Mouse (Mus musculus): ENCODE measurements around the gene Rfwd3. TPM values are rescaled to one million over a fixed set of nuclear protein-coding genes. Genes with fewer than 3 reads are reported as not detected.
"Not testable (repeated sequence)": the region's sequence is repeated elsewhere in the genome, so short reads cannot be mapped to it uniquely, and the experiment has no call there.

The Rfwd3 gene
- polyA plus RNA-seq, 1 experiment from 2014 or later: 16.1 TPM

DNA sequence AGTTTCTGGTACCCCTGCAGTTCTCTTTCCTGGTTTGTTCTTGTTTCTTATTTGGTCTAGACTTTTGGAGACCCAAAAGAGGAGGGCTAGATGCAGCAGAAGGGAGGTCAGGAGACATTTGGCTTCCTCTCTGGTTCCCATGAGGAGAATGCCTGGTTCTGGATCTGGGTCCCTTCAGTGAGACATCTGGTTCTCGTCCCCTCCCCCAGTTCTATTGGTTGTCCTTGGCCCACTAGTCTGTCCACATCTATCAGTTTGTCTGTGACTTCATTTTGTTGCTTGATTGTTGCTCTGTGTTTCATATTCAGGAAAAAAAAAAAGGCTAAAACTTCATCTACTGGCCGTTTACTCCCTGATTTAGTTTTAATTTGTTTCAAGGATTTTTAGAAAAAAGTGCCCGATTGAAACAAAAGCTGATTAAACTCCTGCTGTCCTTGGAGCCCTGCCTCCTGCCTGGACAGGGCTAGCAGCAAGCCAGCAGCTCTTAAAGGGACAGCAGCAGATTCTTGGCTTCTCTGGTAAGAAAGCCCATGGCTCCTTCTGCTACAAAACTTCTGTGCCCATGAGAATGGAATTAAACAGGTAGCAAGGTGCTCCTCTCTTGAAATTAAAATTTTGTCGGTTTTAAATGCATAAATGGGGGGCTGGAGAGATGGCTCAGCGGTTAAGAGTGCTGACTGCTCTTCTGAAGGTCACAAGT, 5.2 kb upstream of the Rfwd3 start:
- H3K27me3 ChIP-seq (replicated peaks; ENCODE audit: control insufficient read depth, insufficient read depth, low read length): no peaks in the 10 kb centered on the region
- 37% methylated on average over 5 of the region's 5 CpGs for WGBS
- H3K27ac ChIP-seq (ENCODE audit: low read depth, low read length): no peak overlapping the region
- H3K4me3 ChIP-seq (ENCODE audit: low read depth, low read length): no peak overlapping the region
- no peaks in the 10 kb centered on the region for H3K36me3 ChIP-seq (ENCODE audit: control insufficient read depth, insufficient read depth)
- H3K4me2 ChIP-seq (replicated peaks; ENCODE audit: low read depth): no peak overlapping the region
- H3K4me1 ChIP-seq (replicated peaks; ENCODE audit: control insufficient read depth, insufficient read depth, low read length): no peaks in the 10 kb centered on the region
- TF ChIP-seq CTCF (IDR thresholded peaks at IDR 0.05; ENCODE audit: low read depth): no peak
- no peak overlapping the region for H3K9ac ChIP-seq (ENCODE audit: low read depth, low read length)
- ATAC-seq: no peak
- H3K9me3 ChIP-seq (ENCODE audit: control insufficient read depth): no peaks in the 10 kb centered on the region

DNA sequence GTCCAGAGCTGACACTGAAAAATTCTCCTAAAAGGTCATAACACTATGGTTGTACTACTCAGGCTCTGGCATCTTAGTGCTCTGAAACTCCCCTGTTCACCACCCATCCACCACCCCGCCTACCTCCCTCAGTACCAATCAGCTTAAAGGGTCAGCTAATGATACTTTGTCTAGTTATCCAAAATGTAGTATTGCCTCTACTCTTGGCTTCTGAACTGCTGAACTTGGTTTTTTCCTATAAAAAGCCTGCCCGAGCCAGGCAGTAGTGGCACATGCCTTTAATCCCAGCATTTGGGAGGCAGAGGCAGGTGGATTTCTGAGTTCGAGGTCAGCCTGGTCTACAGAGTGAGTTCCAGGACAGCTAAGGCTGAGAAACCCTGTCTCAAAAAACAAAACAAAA, 4.3 kb upstream of the Rfwd3 start:
- no peak for TF ChIP-seq CTCF (IDR thresholded peaks at IDR 0.05; ENCODE audit: low read depth)
- H3K27me3 ChIP-seq (replicated peaks; ENCODE audit: control insufficient read depth, insufficient read depth, low read length): no peaks in the 10 kb centered on the region
- ATAC-seq: no peak
- no peaks in the 10 kb centered on the region for H3K9me3 ChIP-seq (ENCODE audit: control insufficient read depth)
- H3K4me2 ChIP-seq (replicated peaks; ENCODE audit: low read depth): no peak overlapping the region
- no peak overlapping the region for H3K4me3 ChIP-seq (ENCODE audit: low read depth, low read length)
- no peaks in the 10 kb centered on the region for H3K4me1 ChIP-seq (replicated peaks; ENCODE audit: control insufficient read depth, insufficient read depth, low read length)
- H3K36me3 ChIP-seq (ENCODE audit: control insufficient read depth, insufficient read depth): no peaks in the 10 kb centered on the region
- WGBS: 93% methylated on average over 3 of the region's 3 CpGs
- no peak overlapping the region for H3K9ac ChIP-seq (ENCODE audit: low read depth, low read length)
- H3K27ac ChIP-seq (ENCODE audit: low read depth, low read length): no peak overlapping the region

DNA sequence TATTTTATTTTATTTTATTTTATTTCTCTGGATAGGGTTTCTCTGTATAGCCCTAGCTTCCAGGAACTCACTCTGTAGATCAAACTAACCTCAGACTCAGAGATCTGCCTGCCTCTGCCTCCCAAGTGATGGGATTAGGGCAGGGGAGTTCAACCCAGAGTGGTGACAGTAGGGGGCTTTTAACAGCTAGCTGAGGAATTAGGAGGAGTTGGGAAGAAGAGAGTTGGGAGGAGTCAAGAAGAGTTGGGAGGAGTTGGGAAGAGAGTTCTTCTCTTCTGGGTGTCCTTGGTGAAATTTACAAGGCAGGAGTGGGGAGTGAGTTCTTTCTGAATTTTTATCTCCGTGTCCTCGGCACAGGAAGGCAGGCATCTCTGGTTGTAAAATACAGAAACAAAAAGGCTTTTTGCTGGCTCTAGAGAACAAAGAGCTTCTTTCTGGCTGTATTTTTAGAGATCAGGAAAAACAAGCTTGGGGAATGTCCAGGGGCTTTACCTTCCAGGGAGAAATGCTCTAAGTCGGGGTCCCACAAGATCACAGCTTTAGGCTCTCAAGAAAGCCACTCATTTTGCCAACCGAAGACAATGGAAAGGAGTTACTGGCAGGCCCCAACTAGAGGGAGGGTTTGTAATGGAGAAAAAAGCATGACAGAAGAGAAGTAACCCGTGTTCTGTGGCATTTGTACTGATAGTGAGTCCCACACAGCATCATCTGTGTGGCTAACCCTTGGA, 3.2 kb upstream of the Rfwd3 start:
- H3K9ac ChIP-seq (ENCODE audit: low read depth, low read length); H3K4me2 ChIP-seq (replicated peaks; ENCODE audit: low read depth); H3K9me3 ChIP-seq (ENCODE audit: control insufficient read depth); H3K4me1 ChIP-seq (replicated peaks; ENCODE audit: control insufficient read depth, insufficient read depth, low read length); ATAC-seq; H3K27me3 ChIP-seq (replicated peaks; ENCODE audit: control insufficient read depth, insufficient read depth, low read length); H3K27ac ChIP-seq (ENCODE audit: low read depth, low read length); H3K4me3 ChIP-seq (ENCODE audit: low read depth, low read length); H3K36me3 ChIP-seq (ENCODE audit: control insufficient read depth, insufficient read depth): not testable (repeated sequence)
- 75% methylated on average over 5 of the region's 5 CpGs for WGBS

DNA sequence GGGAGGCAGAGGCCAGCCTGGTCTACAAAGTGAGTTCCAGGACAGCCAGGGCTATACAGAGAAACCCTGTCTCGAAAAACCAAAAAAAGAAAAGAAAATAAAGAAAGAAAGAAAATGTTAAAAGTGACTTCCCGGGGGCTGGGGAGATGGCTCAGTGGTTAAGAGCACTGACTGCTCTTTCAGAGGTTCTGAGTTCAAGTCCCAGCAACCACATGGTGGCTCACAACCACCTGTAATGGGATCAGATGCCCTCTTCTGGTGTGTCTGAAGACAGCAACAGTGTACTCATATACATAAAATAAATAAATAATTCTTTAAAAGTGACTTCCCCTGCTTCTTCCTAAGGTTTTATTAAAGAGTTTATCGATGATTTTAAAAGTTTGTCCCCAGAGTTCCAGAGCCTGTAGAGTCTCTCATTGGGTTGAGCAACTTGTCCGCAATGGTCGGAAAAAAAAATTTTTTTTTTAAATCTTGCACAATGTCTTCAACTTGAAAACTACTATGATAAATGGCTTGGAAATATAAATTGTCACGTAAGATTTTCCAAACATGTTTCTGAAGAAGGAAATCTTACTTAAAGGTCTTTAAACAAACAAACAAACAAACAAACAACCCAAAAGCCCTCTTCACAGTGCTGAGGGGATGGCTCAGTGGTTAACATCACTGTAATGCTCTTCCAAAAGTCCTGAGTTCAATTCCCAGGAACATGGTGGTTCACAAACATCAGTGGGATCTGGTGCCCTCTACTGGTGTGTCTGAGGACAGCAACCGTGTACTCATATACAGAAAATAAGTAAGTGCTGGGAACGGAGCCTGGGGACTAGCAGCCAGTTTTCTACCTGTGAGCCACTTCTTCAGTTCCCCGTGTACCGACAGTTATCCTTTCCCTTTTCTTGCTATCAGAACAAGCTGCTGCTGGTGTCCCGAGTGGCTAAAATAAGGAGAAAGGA, 850 bp upstream of the Rfwd3 start:
- no peak overlapping the region for H3K9ac ChIP-seq (ENCODE audit: low read depth, low read length)
- 63% methylated on average over 11 of the region's 11 CpGs for WGBS
- H3K27ac ChIP-seq (ENCODE audit: low read depth, low read length): no peak overlapping the region
- peak overlapping the region; percentile 73 for H3K4me2 ChIP-seq (replicated peaks; ENCODE audit: low read depth)
- no peaks in the 10 kb centered on the region for H3K9me3 ChIP-seq (ENCODE audit: control insufficient read depth)
- no peak for ATAC-seq
- peak overlapping the region; percentile 95; the same call in 1 of the 2 replicates for H3K4me3 ChIP-seq (ENCODE audit: low read depth, low read length)
- peak; percentile 61 for TF ChIP-seq CTCF (IDR thresholded peaks at IDR 0.05; ENCODE audit: low read depth)
- H3K4me1 ChIP-seq (replicated peaks; ENCODE audit: control insufficient read depth, insufficient read depth, low read length): no peaks in the 10 kb centered on the region
- H3K27me3 ChIP-seq (replicated peaks; ENCODE audit: control insufficient read depth, insufficient read depth, low read length): no peaks in the 10 kb centered on the region
- H3K36me3 ChIP-seq (ENCODE audit: control insufficient read depth, insufficient read depth): no peaks in the 10 kb centered on the region

DNA sequence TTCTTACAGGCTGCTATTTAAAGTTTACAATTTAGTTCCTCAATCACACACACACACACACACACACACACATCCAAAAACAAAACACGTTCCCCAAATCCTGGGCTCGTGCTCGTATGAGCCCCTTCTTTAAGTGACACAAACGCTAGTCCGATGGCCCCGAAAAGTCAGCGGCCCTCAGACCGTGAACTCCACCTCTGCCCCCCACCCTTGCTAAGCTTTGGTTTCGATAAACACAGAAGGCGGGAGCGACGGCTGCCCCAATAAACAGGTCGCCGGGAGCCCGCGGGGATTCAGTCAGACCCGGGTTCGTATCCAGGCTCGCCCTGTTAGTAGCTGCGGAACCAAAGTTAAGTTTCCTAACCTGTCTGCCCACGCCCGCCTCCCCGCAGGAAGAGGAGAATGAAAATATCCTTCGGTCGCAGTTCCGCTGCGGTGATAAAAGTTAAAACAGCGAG, 630 bp downstream of the Rfwd3 start:
- Histone ChIP-seq H3K27ac (ENCODE audit: low read depth, low read length) (peak overlapping the region; percentile 79), H3K36me3 (ENCODE audit: control insufficient read depth, insufficient read depth) (peaks cover 4% of the 10 kb centered on the region; the same call in 1 of the 2 replicates), H3K27me3 (replicated peaks; ENCODE audit: control insufficient read depth, insufficient read depth, low read length) (no peaks in the 10 kb centered on the region), H3K9ac (ENCODE audit: low read depth, low read length) (peak overlapping the region; percentile 94), H3K9me3 (ENCODE audit: control insufficient read depth) (no peaks in the 10 kb centered on the region), H3K4me1 (replicated peaks; ENCODE audit: control insufficient read depth, insufficient read depth, low read length) (no peaks in the 10 kb centered on the region), H3K4me2 (replicated peaks; ENCODE audit: low read depth) (peak overlapping the region; percentile 73), H3K4me3 (ENCODE audit: low read depth, low read length) (peak overlapping the region; percentile 95)
- TF ChIP-seq CTCF (IDR thresholded peaks at IDR 0.05; ENCODE audit: low read depth): no peak
- ATAC-seq: no peak
- WGBS: under 1% methylated on average over 28 of the region's 28 CpGs

DNA sequence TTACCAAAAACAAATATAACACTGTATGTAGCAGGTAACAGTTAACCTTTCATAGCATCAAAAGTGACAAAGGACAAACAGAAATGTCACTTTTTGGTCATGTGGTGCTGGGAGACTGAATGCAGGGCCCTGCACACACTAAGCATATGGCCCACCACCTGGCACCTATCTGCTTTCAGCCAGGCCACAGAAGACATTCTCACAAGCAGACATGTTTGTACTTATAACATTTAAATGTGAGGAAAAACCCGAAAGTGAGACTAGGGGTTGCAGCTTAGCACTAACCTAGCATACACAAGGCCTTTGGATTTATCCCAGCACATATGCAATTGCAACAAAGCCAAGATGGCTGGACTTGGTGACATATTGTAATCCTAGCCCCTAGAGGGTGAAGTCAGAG, 2.0 kb downstream of the Rfwd3 start:
- 86% methylated on average over 1 of the region's 1 CpGs for WGBS
- H3K4me2 ChIP-seq (replicated peaks; ENCODE audit: low read depth): no peak overlapping the region
- H3K9ac ChIP-seq (ENCODE audit: low read depth, low read length): no peak overlapping the region
- peaks cover 17% of the 10 kb centered on the region for H3K36me3 ChIP-seq (ENCODE audit: control insufficient read depth, insufficient read depth)
- no peak for ATAC-seq
- TF ChIP-seq CTCF (IDR thresholded peaks at IDR 0.05; ENCODE audit: low read depth): no peak
- no peaks in the 10 kb centered on the region for H3K4me1 ChIP-seq (replicated peaks; ENCODE audit: control insufficient read depth, insufficient read depth, low read length)
- no peaks in the 10 kb centered on the region for H3K9me3 ChIP-seq (ENCODE audit: control insufficient read depth)
- H3K27ac ChIP-seq (ENCODE audit: low read depth, low read length): no peak overlapping the region
- no peak overlapping the region for H3K4me3 ChIP-seq (ENCODE audit: low read depth, low read length)
- H3K27me3 ChIP-seq (replicated peaks; ENCODE audit: control insufficient read depth, insufficient read depth, low read length): no peaks in the 10 kb centered on the region

Data from intestine, postnatal 0 days (tissue).